In genomic region chr6:97576096-97576495, GRCm38 (mm10) we compare ENCODE assay signal across 26 mouse cellular contexts. TPM values are rescaled to one million over a fixed set of nuclear protein-coding genes. Genes with fewer than 3 reads are reported as not detected.
DNase-seq lines count a peak whose midpoint lies in the region; ATAC-seq lines count a peak whose summit lies in the region.
"Had no signal": no experiment of that assay in that cellular context is flagged by ENCODE, and none has a peak within 500 bp of the region (broad histone marks: within the 10 kb centered on the region; RNA-seq: fewer than 3 reads in every experiment).

No protein-coding gene starts in this region.

- H3K27me3 ChIP-seq in hindbrain, embryonic 10.5 days (ENCODE audit: insufficient read depth, poor library complexity, severe bottlenecking): no peaks in the 10 kb centered on the region
- H3K27me3 ChIP-seq in hindbrain, embryonic 16.5 days (replicated peaks; ENCODE audit: control insufficient read depth, insufficient read depth, low read length): no peaks in the 10 kb centered on the region
- H3K27me3 ChIP-seq in midbrain, embryonic 13.5 days: no peaks in the 10 kb centered on the region
- H3K27me3 ChIP-seq in midbrain, embryonic 15.5 days (replicated peaks): no peaks in the 10 kb centered on the region
- H3K27me3 ChIP-seq in forebrain, embryonic 15.5 days: no peaks in the 10 kb centered on the region
- H3K27me3 ChIP-seq in hindbrain, embryonic 14.5 days (ENCODE audit: control insufficient read depth, insufficient read depth, low read length): no peaks in the 10 kb centered on the region
- H3K27me3 ChIP-seq: embryonic facial prominence, embryonic 13.5 days; heart, embryonic 15.5 days had no signal

- H3K4me3 ChIP-seq in hindbrain, embryonic 10.5 days: no peak overlapping the region
- no peak overlapping the region for H3K4me3 ChIP-seq in hindbrain, embryonic 16.5 days (ENCODE audit: low read length)
- no peak overlapping the region for H3K4me3 ChIP-seq in midbrain, embryonic 13.5 days (replicated peaks)
- no peak overlapping the region for H3K4me3 ChIP-seq in midbrain, embryonic 15.5 days
- no peak overlapping the region for H3K4me3 ChIP-seq in forebrain, embryonic 15.5 days
- H3K4me3 ChIP-seq in hindbrain, embryonic 14.5 days (replicated peaks; ENCODE audit: low read length): no peak overlapping the region
- H3K4me3 ChIP-seq: embryonic facial prominence, embryonic 13.5 days; heart, embryonic 10.5 days; heart, embryonic 15.5 days had no signal

- no peak for DNase-seq in hindbrain, embryonic 10.5 days (ENCODE audit: low spot score)
- no peak for DNase-seq in hindbrain, embryonic 14.5 days (ENCODE audit: low spot score)
- no peak for DNase-seq in right cerebral cortex, postnatal 36 days (ENCODE audit: low spot score in 2 of 2)
- no peak for DNase-seq in retina, embryonic 14.5 days (ENCODE audit: low spot score)
- DNase-seq: adrenal gland, postnatal 25 days; B cell, adult 2 months; cerebellum, adult 11-12 months; cerebellum, adult 9-11 months; embryo, embryonic 11 days; gastrocnemius, postnatal 14 days; kidney, adult 9 months; kidney, postnatal 14 days; layer of hippocampus, adult 9-11 months; liver; lung, adult 2 months; lung, postnatal 10 days had no signal

- no peak overlapping the region for H3K4me2 ChIP-seq in hindbrain, embryonic 16.5 days (ENCODE audit: low read length)
- no peak overlapping the region for H3K4me2 ChIP-seq in midbrain, embryonic 13.5 days (replicated peaks)
- no peak overlapping the region for H3K4me2 ChIP-seq in midbrain, embryonic 15.5 days
- no peak overlapping the region for H3K4me2 ChIP-seq in forebrain, embryonic 15.5 days (replicated peaks)
- no peak overlapping the region for H3K4me2 ChIP-seq in hindbrain, embryonic 14.5 days (replicated peaks)
- H3K4me2 ChIP-seq: embryonic facial prominence, embryonic 13.5 days; heart, embryonic 15.5 days had no signal

- H3K9ac ChIP-seq in hindbrain, embryonic 16.5 days (ENCODE audit: low read depth, low read length): no peak overlapping the region
- no peak overlapping the region for H3K9ac ChIP-seq in midbrain, embryonic 13.5 days (replicated peaks)
- H3K9ac ChIP-seq in midbrain, embryonic 15.5 days: no peak overlapping the region
- no peak overlapping the region for H3K9ac ChIP-seq in forebrain, embryonic 15.5 days (replicated peaks)
- no peak overlapping the region for H3K9ac ChIP-seq in hindbrain, embryonic 14.5 days
- H3K9ac ChIP-seq: embryonic facial prominence, embryonic 13.5 days; heart, embryonic 15.5 days; liver, embryonic 14.5 days had no signal

- H3K9me3 ChIP-seq in hindbrain, embryonic 10.5 days: no peaks in the 10 kb centered on the region
- H3K9me3 ChIP-seq in hindbrain, embryonic 16.5 days (ENCODE audit: control insufficient read depth, low read length): no peaks in the 10 kb centered on the region
- H3K9me3 ChIP-seq in midbrain, embryonic 13.5 days: no peaks in the 10 kb centered on the region
- no peaks in the 10 kb centered on the region for H3K9me3 ChIP-seq in midbrain, embryonic 15.5 days
- no peaks in the 10 kb centered on the region for H3K9me3 ChIP-seq in forebrain, embryonic 15.5 days
- no peaks in the 10 kb centered on the region for H3K9me3 ChIP-seq in hindbrain, embryonic 14.5 days (ENCODE audit: control insufficient read depth, low read length)
- H3K9me3 ChIP-seq: embryonic facial prominence, embryonic 13.5 days; heart, embryonic 10.5 days; heart, embryonic 15.5 days had no signal

- peak overlapping the region; percentile 87 for H3K27ac ChIP-seq in hindbrain, embryonic 10.5 days
- no peak overlapping the region for H3K27ac ChIP-seq in hindbrain, embryonic 16.5 days (ENCODE audit: low read depth, low read length)
- H3K27ac ChIP-seq in midbrain, embryonic 13.5 days: peak overlapping the region; percentile 67; the same call in 1 of the 2 replicates
- H3K27ac ChIP-seq in midbrain, embryonic 15.5 days: no peak overlapping the region
- peak overlapping the region; percentile 81 for H3K27ac ChIP-seq in forebrain, embryonic 15.5 days (replicated peaks)
- peak overlapping the region; percentile 77 for H3K27ac ChIP-seq in hindbrain, embryonic 14.5 days
- H3K27ac ChIP-seq: embryonic facial prominence, embryonic 13.5 days; heart, embryonic 10.5 days; heart, embryonic 15.5 days; liver, embryonic 14.5 days; macrophage had no signal

- WGBS in hindbrain, embryonic 10.5 days: 80% methylated on average over 7 of the region's 7 CpGs
- 65% methylated on average over 7 of the region's 7 CpGs for WGBS in hindbrain, embryonic 16.5 days
- 81% methylated on average over 7 of the region's 7 CpGs for WGBS in midbrain, embryonic 13.5 days
- 75% methylated on average over 7 of the region's 7 CpGs for WGBS in midbrain, embryonic 15.5 days
- 74% methylated on average over 7 of the region's 7 CpGs for WGBS in forebrain, embryonic 15.5 days
- WGBS in hindbrain, embryonic 14.5 days: 50% methylated on average over 7 of the region's 7 CpGs

- peaks cover 10% of the 10 kb centered on the region; the same call in 1 of the 2 replicates for H3K36me3 ChIP-seq in hindbrain, embryonic 10.5 days
- no peaks in the 10 kb centered on the region for H3K36me3 ChIP-seq in hindbrain, embryonic 16.5 days (ENCODE audit: control insufficient read depth, insufficient read depth, low read length)
- no peaks in the 10 kb centered on the region for H3K36me3 ChIP-seq in midbrain, embryonic 13.5 days
- no peaks in the 10 kb centered on the region for H3K36me3 ChIP-seq in midbrain, embryonic 15.5 days (replicated peaks)
- H3K36me3 ChIP-seq in forebrain, embryonic 15.5 days: no peaks in the 10 kb centered on the region
- H3K36me3 ChIP-seq in hindbrain, embryonic 14.5 days (replicated peaks; ENCODE audit: control insufficient read depth, insufficient read depth): no peaks in the 10 kb centered on the region
- H3K36me3 ChIP-seq: embryonic facial prominence, embryonic 13.5 days; heart, embryonic 10.5 days; heart, embryonic 15.5 days had no signal

- H3K4me1 ChIP-seq in hindbrain, embryonic 10.5 days (replicated peaks): peaks cover 52% of the 10 kb centered on the region
- H3K4me1 ChIP-seq in hindbrain, embryonic 16.5 days (ENCODE audit: control insufficient read depth, insufficient read depth, low read depth, low read length): peaks cover 7% of the 10 kb centered on the region
- peaks cover 32% of the 10 kb centered on the region for H3K4me1 ChIP-seq in midbrain, embryonic 13.5 days (replicated peaks)
- peaks cover 16% of the 10 kb centered on the region for H3K4me1 ChIP-seq in midbrain, embryonic 15.5 days
- H3K4me1 ChIP-seq in forebrain, embryonic 15.5 days: peaks cover 41% of the 10 kb centered on the region
- H3K4me1 ChIP-seq in hindbrain, embryonic 14.5 days (replicated peaks; ENCODE audit: control insufficient read depth, insufficient read depth, low read length): peaks cover 15% of the 10 kb centered on the region
- H3K4me1 ChIP-seq: embryonic facial prominence, embryonic 13.5 days; heart, embryonic 15.5 days had no signal

- no peak for ATAC-seq in hindbrain, embryonic 16.5 days
- ATAC-seq in midbrain, embryonic 13.5 days: no peak
- ATAC-seq in midbrain, embryonic 15.5 days (replicated peaks): no peak
- ATAC-seq in forebrain, embryonic 15.5 days (replicated peaks): no peak
- ATAC-seq in hindbrain, embryonic 14.5 days (ENCODE audit: low FRiP score): no peak
- ATAC-seq: intestine, postnatal 0 days had no signal

RNA-seq across cellular contexts. Expression of gene Frmd4b, which starts 41.2 kb away (rescaled TPM):
- polyA plus RNA-seq in hindbrain, embryonic 10.5 days (2016; fragmentation: Nextera tagmentation; extraction: Ambion mirVana): 30.6 and 41.9 TPM in 2 replicates
- 15.8 and 22.2 TPM in 2 replicates for polyA plus RNA-seq in hindbrain, embryonic 16.5 days (2015; fragmentation: Nextera tagmentation; extraction: Ambion mirVana)
- 25.0 and 27.1 TPM in 2 replicates for polyA plus RNA-seq in midbrain, embryonic 13.5 days (2015; fragmentation: Nextera tagmentation; extraction: Ambion mirVana)
- polyA plus RNA-seq in midbrain, embryonic 15.5 days (2015; fragmentation: Nextera tagmentation; extraction: Ambion mirVana): 16.9 and 19.9 TPM in 2 replicates
- polyA plus RNA-seq in forebrain, embryonic 15.5 days (2015; fragmentation: Nextera tagmentation; extraction: Ambion mirVana): 49.0 and 51.0 TPM in 2 replicates
- 20.2 and 25.1 TPM in 2 replicates for polyA plus RNA-seq in hindbrain, embryonic 14.5 days (2014; fragmentation: Nextera tagmentation; extraction: Ambion mirVana)

Comparison
In these comparisons a context has a peak if more than half of its experiments do, and no peak if none do; other contexts are left out.
1. H3K27ac ChIP-seq: peak in hindbrain, embryonic 10.5 days (single experiment), midbrain, embryonic 13.5 days (single experiment), forebrain, embryonic 15.5 days (single experiment) and hindbrain, embryonic 14.5 days (single experiment); none in hindbrain, embryonic 16.5 days (single experiment) and midbrain, embryonic 15.5 days (single experiment).